Mouse (Mus musculus): ENCODE results near the gene Vmn2r50.
"Not testable (repeated sequence)": the region's sequence is repeated elsewhere in the genome, so short reads cannot be mapped to it uniquely, and the experiment has no call there.

Gene Vmn2r50

DNA sequence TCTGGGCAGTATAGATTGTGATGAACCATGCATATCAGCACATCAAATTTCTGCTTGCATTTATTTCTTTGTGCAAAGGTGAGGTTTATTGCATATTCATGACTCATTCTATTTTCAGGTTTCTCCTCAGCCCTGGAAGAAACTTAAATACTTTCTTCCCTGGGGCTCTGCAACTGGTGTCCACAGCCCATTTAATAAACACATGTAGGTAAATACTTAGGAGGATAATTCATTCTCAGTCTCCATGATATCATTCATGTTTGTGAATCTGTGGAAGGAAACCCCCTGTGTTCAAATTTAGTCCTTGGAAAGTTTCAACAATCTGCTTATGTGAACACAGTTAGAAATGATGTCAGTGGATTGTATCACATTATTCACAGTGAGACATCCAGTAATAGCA lies at the start of gene Vmn2r50:
Vmn2r50 (minus strand) TSS at position 101 of the 400 bp plus-strand sequence.
- DNase-seq = not testable (repeated sequence)

DNA sequence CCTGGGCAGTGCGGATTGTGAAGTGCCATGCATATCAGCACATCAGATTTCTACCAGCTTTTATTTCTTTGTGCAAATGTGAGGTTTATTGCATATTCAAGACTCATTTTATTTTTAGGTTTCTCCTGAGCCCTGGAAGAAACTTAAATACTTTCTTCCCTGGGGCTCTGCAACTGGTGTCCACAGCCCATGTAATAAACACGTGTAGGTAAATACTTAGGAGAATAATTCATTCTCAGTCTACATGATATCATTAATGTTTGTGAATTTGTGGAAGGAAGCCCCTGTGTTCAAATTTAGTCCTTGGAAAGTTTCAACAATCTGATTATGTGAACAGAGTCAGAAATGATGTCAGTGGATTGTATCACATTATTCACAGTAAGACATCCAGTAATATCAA lies 60.9 kb downstream of the Vmn2r50 start, which contains the start of gene Vmn2r49:
Vmn2r49 (minus strand) TSS at position 101 of the 400 bp plus-strand sequence.
- DNase-seq = not testable (repeated sequence)
